Mouse (Mus musculus): ENCODE data around the gene Proser1.

- TF ChIP-seq CTCF (IDR thresholded peaks at IDR 0.05; ENCODE audit: low read depth) = no peak
- TF ChIP-seq EP300 (IDR thresholded peaks at IDR 0.05; ENCODE audit: low read depth) = no peak
These were observed 26.9 kb upstream of the Proser1 start for GRCm38 (mm10) chr3:53436550-53436949.

All from liver, postnatal 0 days (tissue).